Comparison of ENCODE assay signal across 8 mouse cellular contexts in the genomic region with DNA sequence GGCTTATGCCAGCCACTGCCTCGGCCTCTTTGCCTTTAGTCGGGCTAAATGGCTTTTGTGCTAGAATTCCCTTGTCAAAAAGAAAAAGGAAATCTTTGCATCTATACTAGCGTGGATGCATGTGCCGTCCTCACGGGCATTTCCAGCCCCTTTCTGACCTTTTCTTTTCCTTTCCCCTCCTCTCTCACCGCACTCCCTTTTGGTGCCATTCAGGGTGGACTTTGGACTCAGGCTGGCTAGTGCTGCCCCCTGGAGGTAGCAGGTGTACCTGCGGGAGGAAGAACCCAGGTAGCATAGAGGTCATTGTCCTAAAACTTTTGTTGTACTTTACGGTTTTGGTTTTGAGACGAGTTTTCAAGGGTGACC. TPM values are rescaled to one million over a fixed set of nuclear protein-coding genes. Genes with fewer than 3 reads are reported as not detected.
DNase-seq lines count a peak whose midpoint lies in the region; ATAC-seq and TF ChIP-seq lines count a peak whose summit lies in the region.

No protein-coding gene starts in this region.

- H3K9me3 ChIP-seq in heart, embryonic 13.5 days: no peaks in the 10 kb centered on the region
- no peaks in the 10 kb centered on the region for H3K9me3 ChIP-seq in kidney, postnatal 0 days (replicated peaks; ENCODE audit: low read length)
- no peaks in the 10 kb centered on the region for H3K9me3 ChIP-seq in liver, embryonic 15.5 days (replicated peaks)
- H3K9me3 ChIP-seq in neural tube, embryonic 12.5 days: no peaks in the 10 kb centered on the region
- no peaks in the 10 kb centered on the region for H3K9me3 ChIP-seq in stomach, embryonic 16.5 days (replicated peaks; ENCODE audit: control insufficient read depth, low read length)

- H3K4me1 ChIP-seq in embryonic fibroblast, embryonic 13.5 days (ENCODE audit: control insufficient read depth, insufficient read depth, low read length): peaks cover 13% of the 10 kb centered on the region; the same call in 1 of the 2 replicates
- peaks cover 21% of the 10 kb centered on the region for H3K4me1 ChIP-seq in heart, embryonic 13.5 days
- peaks cover 3% of the 10 kb centered on the region; the same call in 1 of the 2 replicates for H3K4me1 ChIP-seq in kidney, postnatal 0 days (replicated peaks; ENCODE audit: insufficient read depth, low read length)
- H3K4me1 ChIP-seq in liver, embryonic 15.5 days (replicated peaks): peaks cover 31% of the 10 kb centered on the region
- peaks cover 11% of the 10 kb centered on the region for H3K4me1 ChIP-seq in neural tube, embryonic 12.5 days
- H3K4me1 ChIP-seq in stomach, embryonic 16.5 days (ENCODE audit: control insufficient read depth, insufficient read depth, low read length): peaks cover 19% of the 10 kb centered on the region

- H3K79me3 ChIP-seq in C2C12 (ENCODE audit: low read depth): no peaks in the 10 kb centered on the region

- WGBS in heart, embryonic 13.5 days: 3% methylated on average over 9 of the region's 9 CpGs
- WGBS in kidney, postnatal 0 days: 1% methylated on average over 9 of the region's 9 CpGs
- 1% methylated on average over 9 of the region's 9 CpGs for WGBS in liver, embryonic 15.5 days (ENCODE audit: insufficient replicate concordance)
- 3% methylated on average over 9 of the region's 9 CpGs for WGBS in neural tube, embryonic 12.5 days
- WGBS in stomach, embryonic 16.5 days: 2% methylated on average over 9 of the region's 9 CpGs

- TF ChIP-seq POLR2A in embryonic fibroblast, embryonic 13.5 days (IDR thresholded peaks at IDR 0.05; ENCODE audit: low read depth, low read length): no peak

- H3K36me3 ChIP-seq in C2C12 (ENCODE audit: control insufficient read depth, insufficient read depth): no peaks in the 10 kb centered on the region
- H3K36me3 ChIP-seq in heart, embryonic 13.5 days: no peaks in the 10 kb centered on the region
- H3K36me3 ChIP-seq in kidney, postnatal 0 days (ENCODE audit: insufficient read depth, low read length): no peaks in the 10 kb centered on the region
- no peaks in the 10 kb centered on the region for H3K36me3 ChIP-seq in liver, embryonic 15.5 days (replicated peaks)
- no peaks in the 10 kb centered on the region for H3K36me3 ChIP-seq in neural tube, embryonic 12.5 days
- H3K36me3 ChIP-seq in stomach, embryonic 16.5 days (ENCODE audit: control insufficient read depth, insufficient read depth, low read length): no peaks in the 10 kb centered on the region

- 0 out of 2 replicates have a peak, but pooled peaks have one; percentile 40 for ATAC-seq in heart, embryonic 13.5 days (ENCODE audit: extremely low read depth, insufficient number of reproducible peaks, low FRiP score, low TSS enrichment)
- ATAC-seq in kidney, postnatal 0 days (replicated peaks; ENCODE audit: low FRiP score, low read depth): peak; percentile 54
- ATAC-seq in liver, embryonic 15.5 days (ENCODE audit: insufficient read depth): peak; percentile 56
- peak; percentile 75 for ATAC-seq in neural tube, embryonic 12.5 days (ENCODE audit: low FRiP score, low read depth)
- ATAC-seq in stomach, embryonic 16.5 days (ENCODE audit: insufficient read depth, low FRiP score): peak; percentile 52

- peak overlapping the region; percentile 80 for H3K9ac ChIP-seq in heart, embryonic 13.5 days
- H3K9ac ChIP-seq in kidney, postnatal 0 days (ENCODE audit: low read depth, low read length): peak overlapping the region; percentile 58
- H3K9ac ChIP-seq in liver, embryonic 15.5 days: peak overlapping the region; percentile 39
- peak overlapping the region; percentile 40; the same call in 1 of the 2 replicates for H3K9ac ChIP-seq in neural tube, embryonic 12.5 days
- H3K9ac ChIP-seq in stomach, embryonic 16.5 days (ENCODE audit: low read length): peak overlapping the region; percentile 69

- peak; percentile 92 for DNase-seq in brain, adult 2 months (ENCODE audit: low read depth, low spot score)
- peak; percentile 88 for DNase-seq in kidney, postnatal 0 days (ENCODE audit: low spot score)

- peak overlapping the region; percentile 25 for H3K4me3 ChIP-seq in C2C12 (ENCODE audit: insufficient read depth, poor library complexity, severe bottlenecking)
- H3K4me3 ChIP-seq in embryonic fibroblast, embryonic 13.5 days (ENCODE audit: insufficient read depth, low read length): peak overlapping the region; percentile 23
- peak overlapping the region; percentile 52 for H3K4me3 ChIP-seq in heart, embryonic 13.5 days
- H3K4me3 ChIP-seq in kidney, postnatal 0 days (replicated peaks; ENCODE audit: low read depth, low read length): peak overlapping the region; percentile 35
- H3K4me3 ChIP-seq in liver, embryonic 15.5 days (replicated peaks): peak overlapping the region; percentile 59
- peak overlapping the region; percentile 39 for H3K4me3 ChIP-seq in neural tube, embryonic 12.5 days
- H3K4me3 ChIP-seq in stomach, embryonic 16.5 days (replicated peaks; ENCODE audit: low read length): peak overlapping the region; percentile 47

- H3ac ChIP-seq in C2C12 (ENCODE audit: control insufficient read depth, insufficient read length, low read depth): peak overlapping the region; percentile 64

- peak overlapping the region; percentile 93 for H3K27ac ChIP-seq in embryonic fibroblast, embryonic 13.5 days (ENCODE audit: insufficient read depth, low read length)
- H3K27ac ChIP-seq in heart, embryonic 13.5 days (replicated peaks): peak overlapping the region; percentile 97
- peak overlapping the region; percentile 94 for H3K27ac ChIP-seq in kidney, postnatal 0 days
- peak overlapping the region; percentile 91 for H3K27ac ChIP-seq in liver, embryonic 15.5 days (replicated peaks)
- peak overlapping the region; percentile 17 for H3K27ac ChIP-seq in neural tube, embryonic 12.5 days
- H3K27ac ChIP-seq in stomach, embryonic 16.5 days (ENCODE audit: low read length): peak overlapping the region; percentile 97

- H3K79me2 ChIP-seq in C2C12 (ENCODE audit: control insufficient read depth, insufficient read depth): no peaks in the 10 kb centered on the region

- TF ChIP-seq CTCF in C2C12 (IDR thresholded peaks at IDR 0.05; ENCODE audit: control insufficient read depth, insufficient read depth, insufficient read length): no peak
- TF ChIP-seq CTCF in embryonic fibroblast, embryonic 13.5 days (IDR thresholded peaks at IDR 0.05; ENCODE audit: borderline replicate concordance, insufficient read depth, low read length): peak; percentile 86
- TF ChIP-seq CTCF in kidney, postnatal 0 days (IDR thresholded peaks at IDR 0.05; ENCODE audit: low read depth): peak; percentile 93

- peak overlapping the region; percentile 88 for H3K4me2 ChIP-seq in heart, embryonic 13.5 days
- H3K4me2 ChIP-seq in kidney, postnatal 0 days (ENCODE audit: low read length): peak overlapping the region; percentile 81
- peak overlapping the region; percentile 94 for H3K4me2 ChIP-seq in liver, embryonic 15.5 days
- peak overlapping the region; percentile 83 for H3K4me2 ChIP-seq in neural tube, embryonic 12.5 days (replicated peaks)
- H3K4me2 ChIP-seq in stomach, embryonic 16.5 days (ENCODE audit: low read depth, low read length): peak overlapping the region; percentile 88

- no peaks in the 10 kb centered on the region for H3K27me3 ChIP-seq in C2C12 (ENCODE audit: control insufficient read depth, insufficient read depth, insufficient read length)
- H3K27me3 ChIP-seq in heart, embryonic 13.5 days (replicated peaks): no peaks in the 10 kb centered on the region
- H3K27me3 ChIP-seq in kidney, postnatal 0 days (ENCODE audit: insufficient read depth, low read length): no peaks in the 10 kb centered on the region
- no peaks in the 10 kb centered on the region for H3K27me3 ChIP-seq in liver, embryonic 15.5 days
- H3K27me3 ChIP-seq in neural tube, embryonic 12.5 days (replicated peaks): no peaks in the 10 kb centered on the region
- no peaks in the 10 kb centered on the region for H3K27me3 ChIP-seq in stomach, embryonic 16.5 days (ENCODE audit: control insufficient read depth, insufficient read depth, low read length)

TF ChIP-seq in C2C12, 6 proteins besides CTCF, POLR2A, EP300 and RAD21 (continues in another document):
- TF ChIP-seq USF1 (IDR thresholded peaks at IDR 0.05; ENCODE audit: low read depth): no peak
- no peak for TF ChIP-seq MYOD1 (IDR thresholded peaks at IDR 0.05; ENCODE audit: control insufficient read depth, insufficient read length, low read depth)
- TF ChIP-seq FOSL1 (IDR thresholded peaks at IDR 0.05; ENCODE audit: insufficient read depth, low read length, poor library complexity, severe bottlenecking): no peak
- no peak for TF ChIP-seq CEBPB (IDR thresholded peaks at IDR 0.05; ENCODE audit: low read depth)

RNA-seq across cellular contexts. Expression of a gene that starts 21.5 kb away (rescaled TPM):
- polyA plus RNA-seq in C2C12 (2012; fragmentation: generic; extraction: Trizol): 12.1 TPM
- polyA plus RNA-seq in embryonic fibroblast, embryonic 13.5 days (2011; ENCODE audit: insufficient read length, low read depth, missing spikeins): 20.7 and 21.2 TPM in 2 replicates
- 5.1 and 6.6 TPM in 2 replicates for polyA plus RNA-seq in heart, embryonic 13.5 days (2015; fragmentation: Nextera tagmentation; extraction: Ambion mirVana)
- 6.2 and 6.6 TPM in 2 replicates for polyA plus RNA-seq in kidney, postnatal 0 days (2015; fragmentation: Nextera tagmentation; extraction: Ambion mirVana)
- 4.7 and 5.6 TPM in 2 replicates for polyA plus RNA-seq in liver, embryonic 15.5 days (2015; fragmentation: Nextera tagmentation; extraction: Ambion mirVana)
- 21.1 and 21.3 TPM in 2 replicates for polyA plus RNA-seq in neural tube, embryonic 12.5 days (2016; fragmentation: Nextera tagmentation; extraction: Ambion mirVana)
- polyA plus RNA-seq in stomach, embryonic 16.5 days (2015; fragmentation: Nextera tagmentation; extraction: Ambion mirVana): 6.2 and 7.2 TPM in 2 replicates

RNA-seq across cellular contexts. Expression of a gene that starts 46.0 kb away (rescaled TPM):
- polyA plus RNA-seq in C2C12 (2012; fragmentation: generic; extraction: Trizol): 49.8 TPM
- polyA plus RNA-seq in embryonic fibroblast, embryonic 13.5 days (2011; ENCODE audit: insufficient read length, low read depth, missing spikeins): 72.4 and 90.1 TPM in 2 replicates
- polyA plus RNA-seq in heart, embryonic 13.5 days (2015; fragmentation: Nextera tagmentation; extraction: Ambion mirVana): 55.3 and 55.9 TPM in 2 replicates
- 58.1 and 64.6 TPM in 2 replicates for polyA plus RNA-seq in kidney, postnatal 0 days (2015; fragmentation: Nextera tagmentation; extraction: Ambion mirVana)
- 1.7 and 1.9 TPM in 2 replicates for polyA plus RNA-seq in liver, embryonic 15.5 days (2015; fragmentation: Nextera tagmentation; extraction: Ambion mirVana)
- polyA plus RNA-seq in neural tube, embryonic 12.5 days (2016; fragmentation: Nextera tagmentation; extraction: Ambion mirVana): 30.6 and 37.0 TPM in 2 replicates
- polyA plus RNA-seq in stomach, embryonic 16.5 days (2015; fragmentation: Nextera tagmentation; extraction: Ambion mirVana): 77.2 and 85.0 TPM in 2 replicates

RNA-seq across cellular contexts. Expression of a gene that starts 58.6 kb away (rescaled TPM):
- polyA plus RNA-seq in C2C12 (2012; fragmentation: generic; extraction: Trizol): not detected
- not detected in 2 replicates for polyA plus RNA-seq in embryonic fibroblast, embryonic 13.5 days (2011; ENCODE audit: insufficient read length, low read depth, missing spikeins)
- 0.44 and 0.62 TPM in 2 replicates for polyA plus RNA-seq in heart, embryonic 13.5 days (2015; fragmentation: Nextera tagmentation; extraction: Ambion mirVana)
- 7.7 and 9.5 TPM in 2 replicates for polyA plus RNA-seq in kidney, postnatal 0 days (2015; fragmentation: Nextera tagmentation; extraction: Ambion mirVana)
- polyA plus RNA-seq in liver, embryonic 15.5 days (2015; fragmentation: Nextera tagmentation; extraction: Ambion mirVana): 4.4 and 4.6 TPM in 2 replicates
- polyA plus RNA-seq in neural tube, embryonic 12.5 days (2016; fragmentation: Nextera tagmentation; extraction: Ambion mirVana): 0.26 and 0.43 TPM in 2 replicates
- 2.7 and 3.8 TPM in 2 replicates for polyA plus RNA-seq in stomach, embryonic 16.5 days (2015; fragmentation: Nextera tagmentation; extraction: Ambion mirVana)

Comparison
In these comparisons a context has a peak if more than half of its experiments do, and no peak if none do; other contexts are left out.
1. Peak in every context shown above with its lines: DNase-seq, ATAC-seq, H3K4me3 ChIP-seq and H3K27ac ChIP-seq.
2. H3K27ac ChIP-seq: peak in every context shown above with its lines; median percentile 97 in heart, embryonic 13.5 days; 97 in stomach, embryonic 16.5 days; 94 in kidney, postnatal 0 days; 93 in embryonic fibroblast, embryonic 13.5 days; 91 in liver, embryonic 15.5 days; 17 in neural tube, embryonic 12.5 days.
3. RNA of a gene that starts 46.0 kb away (polyA plus RNA-seq): 77.2 to 85.0 TPM in stomach, embryonic 16.5 days, 72.4 to 90.1 TPM in embryonic fibroblast, embryonic 13.5 days, 58.1 to 64.6 TPM in kidney, postnatal 0 days, 55.3 to 55.9 TPM in heart, embryonic 13.5 days, 49.8 TPM in C2C12 (single experiment) and 30.6 to 37.0 TPM in neural tube, embryonic 12.5 days; 1.7 to 1.9 TPM in liver, embryonic 15.5 days; every median in the first group is over 10 times any median in the second.